Mouse (Mus musculus): ENCODE data around the gene Nedd9.

The Nedd9 gene

GRCm38 (mm10) chr13:41368612-41369011, 118.5 kb downstream of the Nedd9 start:
- DNase-seq: no peak

- DNase-seq: no peak
These were observed 120.0 kb downstream of the Nedd9 start for GRCm38 (mm10) chr13:41367176-41367611.

GRCm38 (mm10) chr13:41366609-41367008, 120.6 kb downstream of the Nedd9 start:
- peak in 1 of 2 experiments; percentile 24 for DNase-seq

DNA sequence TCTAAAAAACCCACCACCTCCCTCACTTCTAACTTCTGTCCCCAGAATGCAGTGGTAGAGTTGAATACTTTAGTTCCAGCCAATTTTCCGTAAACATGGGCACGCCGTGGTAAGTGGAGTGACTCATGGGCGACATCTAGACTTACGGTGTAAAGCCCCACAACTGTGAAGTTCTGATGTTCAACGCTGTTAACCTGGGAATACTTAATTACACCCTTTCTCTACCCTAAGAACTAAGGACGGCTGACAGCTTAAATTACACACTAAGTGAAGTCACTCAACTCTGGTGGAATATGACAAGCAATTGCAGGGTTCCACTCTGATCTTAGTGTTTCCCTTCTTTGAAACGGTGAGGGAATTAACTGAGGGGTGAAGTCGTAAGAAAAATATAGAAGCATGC, 122.9 kb downstream of the Nedd9 start:
- no peak for DNase-seq

- DNase-seq: no peak
These were observed 124.3 kb downstream of the Nedd9 start for GRCm38 (mm10) chr13:41362909-41363308.

GRCm38 (mm10) chr13:41360272-41360815, 126.8 kb downstream of the Nedd9 start:
- DNase-seq: peak in 1 of 2 experiments; percentile 28

GRCm38 (mm10) chr13:41359330-41360215, 127.6 kb downstream of the Nedd9 start:
- peak in 1 of 2 experiments; percentile 28 for DNase-seq

DNA sequence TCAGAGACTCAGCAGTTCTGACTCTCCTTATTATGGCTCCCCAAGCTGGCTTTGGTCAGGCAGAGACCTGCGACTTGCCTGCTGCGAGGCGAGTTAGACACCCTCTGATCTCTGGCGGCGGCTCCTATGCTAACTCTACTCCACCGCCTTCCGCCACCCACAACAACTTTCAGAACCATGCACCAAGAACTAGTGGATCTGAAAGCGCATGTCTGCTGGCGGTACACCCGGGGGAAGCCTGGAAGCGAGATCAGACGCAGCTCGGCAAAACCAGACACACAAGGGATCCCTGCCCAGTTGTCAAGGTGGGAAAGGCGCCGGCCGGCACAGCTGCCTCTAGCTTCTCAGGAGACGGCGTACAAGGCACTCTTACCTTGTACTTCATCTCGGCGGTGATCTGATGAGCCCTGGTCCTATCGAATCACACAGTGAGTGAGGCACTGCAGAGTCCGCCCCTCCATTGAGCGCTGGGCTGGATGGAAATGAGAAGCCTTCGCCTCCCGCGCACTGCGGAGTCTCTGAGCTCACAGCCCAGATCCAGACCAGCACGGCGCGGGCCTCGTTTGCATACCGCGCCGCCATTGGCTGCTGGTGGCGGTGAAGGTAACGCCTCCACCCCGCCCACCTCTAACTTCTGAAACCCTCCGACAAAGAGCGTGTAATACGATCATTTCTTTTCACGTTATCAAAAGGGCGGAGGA, 128.5 kb downstream of the Nedd9 start:
- peak; percentile 97 to 98 for DNase-seq

DNA sequence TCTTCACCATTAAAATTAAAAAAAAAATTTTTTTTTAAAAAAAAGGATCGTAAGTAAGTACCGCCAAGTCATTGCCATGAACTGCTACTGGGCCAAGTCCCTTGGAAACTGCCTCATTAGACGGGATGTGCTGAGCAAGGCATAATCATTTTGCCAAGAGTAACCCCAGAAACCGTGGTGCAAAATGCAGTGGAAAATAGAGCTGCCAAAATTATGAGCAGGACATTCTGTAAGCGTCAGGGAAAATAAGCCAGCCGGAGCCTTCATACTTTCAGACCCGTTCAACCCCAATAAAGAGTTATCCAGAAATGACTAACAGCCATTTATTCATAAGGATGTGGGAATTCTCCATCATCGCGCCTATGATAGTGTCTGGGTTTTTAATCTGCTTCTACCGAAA, 129.2 kb downstream of the Nedd9 start:
- peak; percentile 49 to 66 for DNase-seq

GRCm38 (mm10) chr13:41357586-41357985, 129.6 kb downstream of the Nedd9 start:
- peak in 1 of 2 experiments; percentile 3 for DNase-seq

GRCm38 (mm10) chr13:41357161-41357560, 130.0 kb downstream of the Nedd9 start:
- DNase-seq: peak in 1 of 2 experiments; percentile 15

GRCm38 (mm10) chr13:41355552-41355951, 131.6 kb downstream of the Nedd9 start:
- DNase-seq: peak; percentile 81 to 91

DNA sequence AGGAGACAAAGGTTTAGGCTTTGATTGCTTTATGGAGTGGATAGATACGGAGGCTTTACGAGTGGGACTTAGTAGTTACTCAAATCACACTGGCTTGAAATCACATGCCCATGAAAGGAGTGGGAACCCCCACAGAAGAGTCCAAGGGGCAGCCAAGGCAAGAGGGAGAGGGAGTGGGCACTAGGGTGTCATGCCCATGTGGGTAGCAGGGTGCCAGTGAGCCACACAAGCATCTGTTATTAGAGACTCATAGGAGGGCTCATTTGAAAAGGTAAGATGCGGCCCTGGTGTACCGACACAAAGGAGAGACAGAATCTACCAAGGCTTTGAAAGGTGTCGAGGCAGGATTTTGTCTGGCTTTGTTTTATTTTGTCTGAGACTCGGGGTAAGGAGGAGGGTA, 132.6 kb downstream of the Nedd9 start:
- peak in 1 of 2 experiments; percentile 68 for DNase-seq

GRCm38 (mm10) chr13:41353676-41354075, 133.5 kb downstream of the Nedd9 start:
- DNase-seq: no peak

GRCm38 (mm10) chr13:41352352-41352751, 134.8 kb downstream of the Nedd9 start:
- DNase-seq: peak in 1 of 2 experiments; percentile 41

GRCm38 (mm10) chr13:41350589-41350988, 136.6 kb downstream of the Nedd9 start:
- DNase-seq: peak in 1 of 2 experiments; percentile 2

DNA sequence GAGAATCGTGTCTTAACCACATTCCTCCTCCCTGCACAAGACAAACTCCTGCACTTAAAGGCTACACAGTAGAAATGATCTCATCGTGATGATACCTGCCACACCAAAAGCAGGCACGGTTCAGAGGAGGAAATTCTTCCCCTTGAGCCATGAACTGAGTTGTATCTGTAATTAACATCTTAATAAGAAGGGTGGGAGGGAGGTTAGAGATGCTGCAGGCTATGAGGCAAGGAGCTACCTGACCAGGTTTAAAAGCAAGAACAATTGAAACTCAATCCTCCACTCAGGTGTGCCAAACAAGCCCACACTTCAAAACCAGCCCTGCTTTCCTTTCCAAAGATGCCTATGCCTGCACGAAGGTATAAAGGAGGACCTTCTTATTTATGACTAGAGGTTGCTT, 137.4 kb downstream of the Nedd9 start:
- peak in 1 of 2 experiments; percentile 15 for DNase-seq

DNA sequence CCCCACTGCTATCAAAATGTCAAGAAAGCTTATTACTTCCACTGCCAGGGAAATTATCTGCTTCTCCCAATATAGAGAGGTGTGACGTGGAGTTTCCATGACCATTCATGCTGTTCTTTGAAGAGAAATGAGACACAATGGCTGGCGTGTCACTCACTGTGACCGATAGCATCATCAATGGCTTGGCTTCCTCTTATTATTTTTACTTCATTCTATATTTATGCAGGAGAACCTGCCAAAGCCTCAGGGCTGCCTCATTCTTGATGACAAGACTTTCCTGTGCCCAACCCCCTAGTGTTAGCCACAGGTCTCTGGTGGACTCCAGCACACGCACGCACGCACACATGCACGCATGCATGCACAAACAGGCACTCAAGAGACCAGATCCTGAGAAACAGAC, 141.4 kb downstream of the Nedd9 start:
- DNase-seq: peak; percentile 55 to 72

GRCm38 (mm10) chr13:41345306-41345705, 141.9 kb downstream of the Nedd9 start:
- peak; percentile 44 to 68 for DNase-seq

- no peak for DNase-seq
These were observed 143.3 kb downstream of the Nedd9 start for GRCm38 (mm10) chr13:41343887-41344266.

DNA sequence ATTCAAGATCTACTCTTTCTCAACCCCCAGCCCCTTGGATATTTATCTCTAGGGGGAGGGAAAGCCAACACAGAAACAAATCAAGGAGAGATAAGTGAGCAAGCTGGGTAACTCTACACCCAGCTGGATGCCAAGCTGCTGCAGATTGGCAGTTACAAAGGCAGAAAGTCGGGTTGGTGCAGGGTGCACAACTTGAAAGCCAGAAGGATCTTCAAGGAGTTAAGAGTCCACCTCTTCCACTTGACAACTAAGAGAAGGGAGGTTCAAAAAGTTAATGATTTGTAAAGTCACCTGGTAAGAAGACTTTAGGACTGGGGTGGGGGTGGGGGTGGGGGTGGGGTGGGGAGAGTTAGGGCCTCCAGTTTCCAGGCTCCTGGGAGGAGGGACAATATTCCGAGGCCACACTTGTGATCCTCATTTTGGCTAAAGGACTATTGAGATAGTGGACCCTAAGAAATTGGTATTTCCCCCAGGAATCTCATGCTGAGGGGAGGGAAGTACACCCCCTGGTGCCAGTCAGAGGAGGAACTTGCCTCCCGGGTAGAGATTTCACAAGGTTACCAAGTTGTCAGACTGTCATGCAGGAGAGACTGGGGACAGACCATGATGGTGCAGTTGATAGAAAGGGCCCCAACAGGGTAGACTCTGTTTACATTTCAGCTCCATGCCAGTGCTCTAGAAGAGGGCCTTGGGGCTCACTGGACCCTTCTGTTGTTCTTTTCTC, 143.8 kb downstream of the Nedd9 start:
- peak; percentile 48 to 84 for DNase-seq

DNA sequence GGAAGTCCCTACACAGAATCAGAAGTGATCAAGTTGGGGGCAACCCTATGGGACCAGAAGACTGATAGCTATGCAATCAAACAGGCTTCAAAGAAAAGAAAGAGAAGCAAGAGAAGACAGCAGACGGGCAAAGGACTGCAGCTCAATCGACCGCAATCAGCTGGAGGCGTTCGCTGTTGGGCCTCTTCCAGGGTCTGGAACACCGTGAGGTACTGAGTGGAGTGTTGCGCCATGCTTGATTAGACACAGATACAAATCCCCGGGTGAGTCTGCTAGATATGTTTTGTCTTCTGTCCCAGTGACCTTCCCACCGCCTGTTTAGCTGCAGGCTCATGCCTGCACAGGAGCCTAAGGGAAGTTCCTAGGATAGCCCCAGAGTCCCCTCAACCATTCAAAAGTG, 145.7 kb downstream of the Nedd9 start:
- peak; percentile 63 to 79 for DNase-seq

Measured in kidney, postnatal 25 days (tissue).